Mouse (Mus musculus): ENCODE results near the gene Gm47955. TPM values are rescaled to one million over a fixed set of nuclear protein-coding genes. Genes with fewer than 3 reads are reported as not detected.
"Not testable (repeated sequence)": the region's sequence is repeated elsewhere in the genome, so short reads cannot be mapped to it uniquely, and the experiment has no call there.

Gm47955 gene
- polyA plus RNA-seq (2015; fragmentation: Nextera tagmentation; extraction: Ambion mirVana): not detected in 2 replicates

DNA sequence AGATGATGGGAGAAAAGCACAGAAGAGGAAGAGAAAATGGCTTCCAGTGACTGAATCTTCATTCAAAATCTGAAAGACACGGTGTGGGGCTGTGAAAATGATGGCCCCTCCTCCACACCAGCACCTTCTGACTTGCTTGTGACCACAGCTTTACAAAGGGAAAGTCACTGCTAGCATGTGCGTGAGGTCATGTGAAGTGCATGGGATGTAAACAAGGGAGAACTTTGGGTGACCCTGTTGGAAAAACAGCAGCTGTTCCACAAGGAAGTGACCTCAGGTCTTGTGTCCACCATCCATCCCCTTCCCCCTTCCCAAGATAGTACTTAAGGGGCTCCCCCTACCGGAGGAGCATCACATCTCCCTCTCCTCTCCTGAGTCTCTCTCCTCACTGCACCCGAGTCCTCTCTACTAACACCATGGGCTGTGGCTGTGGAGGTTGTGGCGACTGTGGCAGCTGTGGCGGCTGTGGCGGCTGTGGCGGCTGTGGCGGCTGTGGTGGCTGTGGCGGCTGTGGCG, at the start of gene Gm47955:
Gm47955 (plus strand) TSS at position 417 of the 516 bp plus-strand sequence.
- no peaks in the 10 kb centered on the region for H3K9me3 ChIP-seq (replicated peaks)
- H3K9ac ChIP-seq: no peak within 1 kb of the TSS
- 63% methylated on average over 11 of the region's 11 CpGs for WGBS (ENCODE audit: insufficient replicate concordance)
- no peaks in the 10 kb centered on the region for H3K27me3 ChIP-seq
- ATAC-seq (ENCODE audit: insufficient read depth): no peak
- H3K4me3 ChIP-seq (replicated peaks): no peak within 1 kb of the TSS
- no peak within 1 kb of the TSS for H3K4me2 ChIP-seq
- no peaks in the 10 kb centered on the region for H3K4me1 ChIP-seq (replicated peaks)
- no peaks in the 10 kb centered on the region for H3K36me3 ChIP-seq (replicated peaks)
- no peak within 1 kb of the TSS for H3K27ac ChIP-seq (replicated peaks)

DNA sequence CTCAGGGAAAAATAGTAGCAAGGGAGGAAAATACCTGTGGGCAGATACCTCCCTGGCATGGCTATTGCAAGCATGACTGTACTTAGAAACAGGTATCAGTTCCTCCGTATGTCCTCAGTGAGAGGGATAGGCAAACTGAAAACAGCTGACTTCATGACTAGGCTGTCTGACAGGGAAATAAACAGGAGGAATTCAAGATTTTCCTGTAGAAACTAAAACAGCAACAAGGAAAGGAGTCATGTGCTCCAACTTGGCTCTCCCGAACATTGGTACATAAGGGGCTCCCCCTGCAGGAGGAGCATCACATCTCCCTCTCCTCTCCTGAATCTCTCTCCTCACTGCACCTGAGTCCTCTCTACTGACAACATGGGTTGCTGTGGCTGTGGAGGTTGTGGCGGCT, 47.1 kb upstream of the Gm47955 start, which contains the start of gene A030005L19Rik:
A030005L19Rik (plus strand) TSS at position 301 of the 400 bp plus-strand sequence.
- H3K4me2 ChIP-seq: no peak within 1 kb of the TSS
- H3K9ac ChIP-seq: no peak within 1 kb of the TSS
- H3K36me3 ChIP-seq (replicated peaks): 0 out of 2 replicates have a peak, but pooled peaks cover 9% of the 10 kb centered on the region
- no peak for ATAC-seq (ENCODE audit: insufficient read depth)
- no peaks in the 10 kb centered on the region for H3K27me3 ChIP-seq
- 72% methylated on average over 3 of the region's 3 CpGs for WGBS (ENCODE audit: insufficient replicate concordance)
- no peak within 1 kb of the TSS for H3K4me3 ChIP-seq (replicated peaks)
- H3K4me1 ChIP-seq (replicated peaks): peaks cover 5% of the 10 kb centered on the region
- H3K27ac ChIP-seq (replicated peaks): no peak within 1 kb of the TSS
- no peaks in the 10 kb centered on the region for H3K9me3 ChIP-seq (replicated peaks)

DNA sequence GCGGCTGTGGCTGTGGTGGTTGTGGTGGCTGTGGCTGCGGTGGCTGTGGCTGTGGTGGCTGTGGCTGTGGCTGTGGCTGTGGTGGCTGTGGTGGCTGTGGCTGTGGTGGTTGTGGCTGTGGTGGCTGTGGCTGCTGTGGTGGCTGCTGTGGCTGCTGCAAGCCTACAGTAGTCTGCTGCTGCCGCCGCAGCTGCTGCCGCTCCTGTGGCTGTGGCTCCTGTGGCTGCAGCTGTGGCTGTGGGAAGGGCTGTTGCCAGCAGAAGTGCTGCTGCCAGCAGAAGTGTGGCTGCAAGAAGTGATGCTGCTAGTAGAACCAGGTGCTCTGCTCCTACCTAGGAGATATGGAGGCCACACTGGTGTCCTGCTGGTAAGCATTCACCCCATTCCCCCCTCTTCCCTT, 46.7 kb upstream of the Gm47955 start:
- ATAC-seq (ENCODE audit: insufficient read depth); H3K4me1 ChIP-seq (replicated peaks); H3K4me2 ChIP-seq; H3K27ac ChIP-seq (replicated peaks); H3K27me3 ChIP-seq; H3K4me3 ChIP-seq (replicated peaks); H3K9ac ChIP-seq; H3K9me3 ChIP-seq (replicated peaks); H3K36me3 ChIP-seq (replicated peaks): not testable (repeated sequence)
- 62% methylated on average over 5 of the region's 5 CpGs for WGBS (ENCODE audit: insufficient replicate concordance)

DNA sequence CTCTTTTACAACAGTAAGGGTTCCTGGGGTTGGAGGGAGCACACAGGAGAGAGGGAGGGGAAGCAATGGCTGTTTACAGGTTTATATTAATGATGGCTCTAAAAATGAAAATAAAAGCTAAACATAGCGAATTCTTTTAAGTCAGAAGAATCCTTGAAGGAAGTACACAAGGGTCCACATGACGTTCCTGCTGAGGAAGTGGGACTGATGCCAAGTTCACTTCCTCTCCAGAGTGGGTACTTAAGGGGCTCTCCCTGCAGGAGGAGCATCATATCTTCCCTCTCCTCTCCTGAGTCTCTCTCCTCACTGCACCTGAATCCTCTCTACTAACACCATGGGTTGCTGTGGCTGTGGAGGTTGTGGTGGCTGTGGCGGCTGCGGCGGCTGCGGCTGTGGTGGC, 35.4 kb upstream of the Gm47955 start, which contains the start of gene A030014E15Rik:
A030014E15Rik (plus strand) TSS at position 268 of the 400 bp plus-strand sequence.
- Histone ChIP-seq H3K9me3 (replicated peaks) (no peaks in the 10 kb centered on the region), H3K4me1 (replicated peaks) (no peaks in the 10 kb centered on the region), H3K36me3 (replicated peaks) (no peaks in the 10 kb centered on the region), H3K27me3 (no peaks in the 10 kb centered on the region), H3K4me3 (replicated peaks) (no peak within 1 kb of the TSS), H3K9ac (no peak within 1 kb of the TSS), H3K4me2 (no peak within 1 kb of the TSS), H3K27ac (replicated peaks) (no peak within 1 kb of the TSS)
- WGBS (ENCODE audit: insufficient replicate concordance): 74% methylated on average over 6 of the region's 6 CpGs
- ATAC-seq (ENCODE audit: insufficient read depth): no peak

DNA sequence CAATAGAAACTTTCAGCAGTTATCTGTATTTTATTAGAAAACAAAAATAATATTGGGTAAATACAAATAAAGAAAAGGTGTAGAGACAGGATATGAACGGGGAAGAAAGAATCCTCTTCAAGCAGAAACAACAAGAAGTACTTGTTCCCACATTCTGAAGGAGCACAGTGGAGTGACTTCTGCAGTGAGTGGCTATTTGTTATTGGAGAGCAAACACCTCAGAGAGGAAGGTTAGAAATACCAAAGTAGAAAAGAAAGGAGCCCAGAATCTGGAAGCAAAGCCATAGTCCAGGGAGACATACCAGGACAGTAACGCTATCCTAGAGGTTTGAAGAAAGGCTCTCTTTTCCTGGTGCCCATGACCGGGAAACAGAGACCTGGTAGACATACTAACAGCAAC, 29.5 kb upstream of the Gm47955 start:
- not testable (repeated sequence) for H3K4me1 ChIP-seq (replicated peaks); H3K36me3 ChIP-seq (replicated peaks); H3K4me2 ChIP-seq; H3K4me3 ChIP-seq (replicated peaks); ATAC-seq (ENCODE audit: insufficient read depth); H3K9ac ChIP-seq; H3K9me3 ChIP-seq (replicated peaks); H3K27me3 ChIP-seq; H3K27ac ChIP-seq (replicated peaks)
- 57% methylated on average over 3 of the region's 3 CpGs for WGBS (ENCODE audit: insufficient replicate concordance)

DNA sequence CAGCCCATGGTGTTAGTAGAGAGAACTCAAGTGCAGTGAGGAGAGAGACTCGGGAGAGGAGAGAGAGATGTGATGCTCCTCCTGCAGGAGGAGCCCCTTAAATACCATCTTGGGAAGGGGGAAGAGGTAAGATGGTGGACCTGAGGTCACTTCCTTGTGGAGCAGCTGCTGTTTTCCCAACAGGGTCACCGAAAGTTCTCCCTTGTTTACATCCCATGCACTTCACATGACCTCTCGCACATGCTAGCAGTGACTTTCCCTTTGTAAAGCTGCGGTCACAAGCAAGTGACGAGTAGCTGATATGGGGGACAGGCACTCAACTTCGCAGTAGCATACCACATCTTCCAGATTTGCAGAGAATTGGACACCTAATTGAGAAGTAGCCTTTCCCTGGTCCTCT, 28.8 kb upstream of the Gm47955 start, which contains the start of gene Gm6217:
Gm6217 (minus strand) TSS at position 74 of the 400 bp plus-strand sequence.
- not testable (repeated sequence) for H3K4me3 ChIP-seq (replicated peaks); ATAC-seq (ENCODE audit: insufficient read depth); H3K4me1 ChIP-seq (replicated peaks); H3K36me3 ChIP-seq (replicated peaks); H3K9ac ChIP-seq; H3K4me2 ChIP-seq; H3K9me3 ChIP-seq (replicated peaks); H3K27me3 ChIP-seq; H3K27ac ChIP-seq (replicated peaks)
- WGBS (ENCODE audit: insufficient replicate concordance): no CpG with 5 or more reads among the region's 6 CpGs

- Histone ChIP-seq H3K4me3 (replicated peaks) (no peak overlapping the region), H3K9me3 (replicated peaks) (no peaks in the 10 kb centered on the region), H3K9ac (no peak overlapping the region), H3K27me3 (no peaks in the 10 kb centered on the region), H3K27ac (replicated peaks) (no peak overlapping the region), H3K4me2 (no peak overlapping the region), H3K36me3 (replicated peaks) (no peaks in the 10 kb centered on the region), H3K4me1 (replicated peaks) (no peaks in the 10 kb centered on the region)
- ATAC-seq (ENCODE audit: insufficient read depth): no peak
- WGBS (ENCODE audit: insufficient replicate concordance): 80% methylated on average over 5 of the region's 5 CpGs
Measured at GRCm38 (mm10) chr1:82938666-82939065, 21.4 kb upstream of the Gm47955 start.

- H3K4me3 ChIP-seq (replicated peaks); H3K4me2 ChIP-seq; H3K9me3 ChIP-seq (replicated peaks); H3K36me3 ChIP-seq (replicated peaks); H3K27me3 ChIP-seq; H3K27ac ChIP-seq (replicated peaks); H3K4me1 ChIP-seq (replicated peaks); H3K9ac ChIP-seq; ATAC-seq (ENCODE audit: insufficient read depth): not testable (repeated sequence)
- 60% methylated on average over 2 of the region's 2 CpGs for WGBS (ENCODE audit: insufficient replicate concordance)
Measured at GRCm38 (mm10) chr1:82942505-82942904, 17.6 kb upstream of the Gm47955 start.

- WGBS (ENCODE audit: insufficient replicate concordance): no CpG with 5 or more reads among the region's 6 CpGs
- not testable (repeated sequence) for H3K36me3 ChIP-seq (replicated peaks); H3K4me1 ChIP-seq (replicated peaks); H3K9ac ChIP-seq; H3K27me3 ChIP-seq; H3K4me3 ChIP-seq (replicated peaks); H3K27ac ChIP-seq (replicated peaks); ATAC-seq (ENCODE audit: insufficient read depth); H3K9me3 ChIP-seq (replicated peaks); H3K4me2 ChIP-seq
Measured at GRCm38 (mm10) chr1:82943295-82943694, 16.8 kb upstream of the Gm47955 start, which contains the start of gene A030003K21Rik. A030003K21Rik (minus strand) TSS chr1:82943388.

- not testable (repeated sequence) for H3K4me3 ChIP-seq (replicated peaks); H3K4me1 ChIP-seq (replicated peaks); H3K9ac ChIP-seq; H3K27me3 ChIP-seq; ATAC-seq (ENCODE audit: insufficient read depth); H3K9me3 ChIP-seq (replicated peaks); H3K27ac ChIP-seq (replicated peaks); H3K36me3 ChIP-seq (replicated peaks); H3K4me2 ChIP-seq
- 73% methylated on average over 2 of the region's 2 CpGs for WGBS (ENCODE audit: insufficient replicate concordance)
Measured at GRCm38 (mm10) chr1:82946029-82946428, 14.1 kb upstream of the Gm47955 start.

DNA sequence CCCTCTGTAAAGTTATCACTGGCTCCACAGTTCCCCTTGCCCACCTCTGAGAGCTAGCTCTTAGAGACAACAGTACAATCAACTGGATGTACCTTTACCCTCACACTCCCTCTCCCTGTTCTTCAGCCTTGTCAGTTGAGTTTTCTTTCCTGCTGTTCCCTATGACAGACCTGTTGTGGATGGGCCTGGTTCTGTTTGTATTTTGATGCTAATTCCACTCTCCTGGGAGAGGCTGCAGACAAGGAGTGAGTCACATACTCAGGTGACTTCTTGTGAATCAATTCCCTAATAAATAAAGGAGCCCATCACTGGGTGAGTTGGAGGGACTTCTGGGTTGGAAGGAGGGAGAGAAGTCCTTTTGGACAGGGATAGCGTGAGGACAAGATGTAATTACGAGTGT, 11.5 kb upstream of the Gm47955 start:
- Histone ChIP-seq H3K4me1 (replicated peaks) (no peaks in the 10 kb centered on the region), H3K9me3 (replicated peaks) (no peaks in the 10 kb centered on the region), H3K27me3 (no peaks in the 10 kb centered on the region), H3K4me2 (no peak overlapping the region), H3K36me3 (replicated peaks) (no peaks in the 10 kb centered on the region), H3K4me3 (replicated peaks) (no peak overlapping the region), H3K27ac (replicated peaks) (no peak overlapping the region), H3K9ac (no peak overlapping the region)
- WGBS (ENCODE audit: insufficient replicate concordance): 70% methylated on average over 2 of the region's 2 CpGs
- no peak for ATAC-seq (ENCODE audit: insufficient read depth)

DNA sequence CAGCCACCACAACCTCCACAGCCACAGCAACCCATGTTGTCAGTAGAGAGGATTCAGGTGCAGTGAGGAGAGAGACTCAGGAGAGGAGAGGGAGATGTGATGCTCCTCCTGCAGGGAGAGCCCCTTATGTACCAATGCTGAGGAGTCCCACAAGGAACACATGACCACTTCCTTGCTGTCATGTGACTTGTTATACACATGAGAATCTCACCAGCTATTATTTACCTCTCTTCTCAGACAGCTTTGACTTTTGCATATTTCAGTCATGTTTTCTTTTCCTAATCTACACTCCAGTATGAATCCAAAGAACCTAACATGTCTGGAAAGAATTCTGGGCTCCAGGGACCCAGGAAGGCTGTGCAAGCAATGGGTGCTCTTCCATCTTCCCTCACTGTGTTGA, 4.2 kb upstream of the Gm47955 start, which contains the start of gene Gm7544:
Gm7544 (minus strand) TSS at position 101 of the 400 bp plus-strand sequence.
- not testable (repeated sequence) for H3K9ac ChIP-seq; H3K27me3 ChIP-seq; H3K4me1 ChIP-seq (replicated peaks); H3K27ac ChIP-seq (replicated peaks); H3K36me3 ChIP-seq (replicated peaks); H3K9me3 ChIP-seq (replicated peaks); H3K4me2 ChIP-seq; ATAC-seq (ENCODE audit: insufficient read depth); H3K4me3 ChIP-seq (replicated peaks)

All from liver, embryonic 15.5 days (tissue).